In the genomic region with DNA sequence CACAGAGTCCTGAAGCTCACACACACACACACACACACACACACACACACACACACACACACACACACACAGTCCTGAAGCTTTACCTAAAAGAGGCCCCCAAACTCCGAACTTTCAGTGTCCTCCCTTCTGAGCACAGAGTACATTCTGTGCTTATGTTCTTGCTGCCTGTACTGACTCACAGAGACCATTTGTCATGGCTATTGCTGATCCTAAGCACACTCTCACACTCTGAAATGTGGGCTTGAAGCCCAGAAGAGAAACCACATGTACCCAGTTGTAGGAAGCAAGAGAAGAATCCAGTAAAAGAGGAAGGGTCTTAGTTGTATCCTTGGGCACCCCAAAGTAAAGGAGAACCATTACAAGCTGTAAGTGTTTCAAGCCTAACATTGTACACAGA, we compare ENCODE assay signal across 26 mouse cellular contexts. TPM values are rescaled to one million over a fixed set of nuclear protein-coding genes. Genes with fewer than 3 reads are reported as not detected.
A peak's percentile ranks its signal among the peaks of the same experiment; 100 is the strongest.
DNase-seq lines count a peak whose midpoint lies in the region; ATAC-seq and TF ChIP-seq lines count a peak whose summit lies in the region.
"Had no signal": no experiment of that assay in that cellular context is flagged by ENCODE, and none has a peak within 500 bp of the region (broad histone marks: within the 10 kb centered on the region; RNA-seq: fewer than 3 reads in every experiment).

No protein-coding gene starts in this region.

- no peaks in the 10 kb centered on the region for H3K79me2 ChIP-seq in MEL (ENCODE audit: control insufficient read depth, insufficient read depth, low read length, poor library complexity)

- ATAC-seq in stomach, postnatal 0 days (ENCODE audit: low FRiP score, low TSS enrichment) = peak; percentile 87; the same call in 1 of the 2 replicates
- no peak for ATAC-seq in midbrain, embryonic 14.5 days (ENCODE audit: low FRiP score, low TSS enrichment)
- no peak for ATAC-seq in liver, embryonic 11.5 days (replicated peaks; ENCODE audit: low FRiP score)
- ATAC-seq: forebrain, embryonic 15.5 days; intestine, embryonic 16.5 days; liver, embryonic 12.5 days; midbrain, embryonic 16.5 days had no signal

- TF ChIP-seq CTCF in MEL (IDR thresholded peaks at IDR 0.05 in 2 of 3, conservative IDR thresholded peaks at IDR 0.05 in 1 of 3; ENCODE audit: control insufficient read depth in 1 of 3, insufficient read depth in 1 of 3, low read depth in 2 of 3, low read length in 3 of 3, poor library complexity in 1 of 3, severe bottlenecking in 1 of 3) = no peak
- TF ChIP-seq CTCF in embryonic fibroblast, embryonic 13.5 days (IDR thresholded peaks at IDR 0.05; ENCODE audit: borderline replicate concordance, insufficient read depth, low read length) = no peak
- TF ChIP-seq CTCF in stomach, postnatal 0 days (IDR thresholded peaks at IDR 0.05; ENCODE audit: low read depth) = no peak

- no peaks in the 10 kb centered on the region for H3K36me3 ChIP-seq in MEL (ENCODE audit: control insufficient read depth in 1 of 2, insufficient read depth in 2 of 2, low read length in 2 of 2)
- H3K36me3 ChIP-seq in stomach, postnatal 0 days (ENCODE audit: control insufficient read depth, insufficient read depth, low read length) = no peaks in the 10 kb centered on the region
- H3K36me3 ChIP-seq in midbrain, embryonic 14.5 days (ENCODE audit: control insufficient read depth, insufficient read depth, low read length) = no peaks in the 10 kb centered on the region
- no peaks in the 10 kb centered on the region for H3K36me3 ChIP-seq in liver, embryonic 11.5 days (ENCODE audit: control insufficient read depth, insufficient read depth, low read length)
- H3K36me3 ChIP-seq: forebrain, embryonic 15.5 days; heart, embryonic 13.5 days; hindbrain, embryonic 13.5 days; limb, embryonic 12.5 days; liver, embryonic 12.5 days; stomach, embryonic 15.5 days had no signal

- no peaks in the 10 kb centered on the region; a peak in 1 of 4 replicates for H3K27me3 ChIP-seq in MEL (ENCODE audit: control insufficient read depth in 1 of 2, insufficient read depth in 2 of 2, low read length in 2 of 2)
- no peaks in the 10 kb centered on the region for H3K27me3 ChIP-seq in stomach, postnatal 0 days (ENCODE audit: control insufficient read depth, insufficient read depth, low read length)
- no peaks in the 10 kb centered on the region for H3K27me3 ChIP-seq in midbrain, embryonic 14.5 days (ENCODE audit: control insufficient read depth, insufficient read depth, low read length)
- no peaks in the 10 kb centered on the region; the same call in 1 of the 2 replicates for H3K27me3 ChIP-seq in liver, embryonic 11.5 days (replicated peaks; ENCODE audit: control insufficient read depth, insufficient read depth, low read length)
- H3K27me3 ChIP-seq: forebrain, embryonic 15.5 days; heart, embryonic 13.5 days; hindbrain, embryonic 13.5 days; limb, embryonic 12.5 days; liver, embryonic 12.5 days; stomach, embryonic 15.5 days had no signal

- TF ChIP-seq EP300 in MEL (IDR thresholded peaks at IDR 0.05; ENCODE audit: low read depth in 1 of 2, low read length in 2 of 2) = no peak
- TF ChIP-seq EP300 in stomach, postnatal 0 days (optimal IDR thresholded peaks at IDR 0.05) = no peak

- H3K4me2 ChIP-seq in stomach, postnatal 0 days (replicated peaks; ENCODE audit: low read depth) = no peak overlapping the region
- H3K4me2 ChIP-seq in midbrain, embryonic 14.5 days (ENCODE audit: low read length) = no peak overlapping the region
- no peak overlapping the region for H3K4me2 ChIP-seq in liver, embryonic 11.5 days
- H3K4me2 ChIP-seq: forebrain, embryonic 15.5 days; heart, embryonic 13.5 days; hindbrain, embryonic 13.5 days; limb, embryonic 12.5 days; liver, embryonic 12.5 days; stomach, embryonic 15.5 days had no signal

- no peak overlapping the region for H3K9ac ChIP-seq in MEL (ENCODE audit: control insufficient read depth, low read depth, low read length, poor library complexity, severe bottlenecking)
- no peak overlapping the region for H3K9ac ChIP-seq in stomach, postnatal 0 days (ENCODE audit: low read length)
- H3K9ac ChIP-seq in midbrain, embryonic 14.5 days (replicated peaks; ENCODE audit: low read length) = no peak overlapping the region
- no peak overlapping the region for H3K9ac ChIP-seq in liver, embryonic 11.5 days (ENCODE audit: low read depth, low read length)
- H3K9ac ChIP-seq: forebrain, embryonic 15.5 days; heart, embryonic 13.5 days; hindbrain, embryonic 13.5 days; limb, embryonic 12.5 days; liver, embryonic 12.5 days; stomach, embryonic 15.5 days had no signal

- intact Hi-C loops in heart, postnatal 36 days (cut with DNase I) = loop anchor here (5.0 kb wide), 1 partner anchor 150 kb away; no protein-coding TSS in a partner anchor

- H3K4me1 ChIP-seq in MEL (ENCODE audit: control insufficient read depth in 1 of 2, insufficient read depth in 2 of 2, low read length in 2 of 2) = no peaks in the 10 kb centered on the region
- no peaks in the 10 kb centered on the region; the same call in 1 of the 2 replicates for H3K4me1 ChIP-seq in embryonic fibroblast, embryonic 13.5 days (ENCODE audit: control insufficient read depth, insufficient read depth, low read length)
- no peaks in the 10 kb centered on the region for H3K4me1 ChIP-seq in stomach, postnatal 0 days (replicated peaks; ENCODE audit: control insufficient read depth, insufficient read depth)
- H3K4me1 ChIP-seq in midbrain, embryonic 14.5 days (ENCODE audit: control insufficient read depth, insufficient read depth, low read length) = no peaks in the 10 kb centered on the region
- no peaks in the 10 kb centered on the region for H3K4me1 ChIP-seq in liver, embryonic 11.5 days (replicated peaks; ENCODE audit: control insufficient read depth, insufficient read depth, low read length)
- H3K4me1 ChIP-seq: forebrain, embryonic 15.5 days; heart, embryonic 13.5 days; hindbrain, embryonic 13.5 days; limb, embryonic 12.5 days; liver, embryonic 12.5 days; stomach, embryonic 15.5 days had no signal

- no peak overlapping the region for H3K4me3 ChIP-seq in MEL (ENCODE audit: control insufficient read depth in 1 of 2, insufficient read depth in 1 of 2, low read depth in 2 of 2, low read length in 2 of 2)
- H3K4me3 ChIP-seq in embryonic fibroblast, embryonic 13.5 days (ENCODE audit: insufficient read depth, low read length) = no peak overlapping the region
- H3K4me3 ChIP-seq in stomach, postnatal 0 days (ENCODE audit: low read depth, low read length) = no peak overlapping the region
- no peak overlapping the region for H3K4me3 ChIP-seq in midbrain, embryonic 14.5 days (replicated peaks; ENCODE audit: low read depth, low read length)
- no peak overlapping the region for H3K4me3 ChIP-seq in liver, embryonic 11.5 days (ENCODE audit: low read depth, low read length)
- H3K4me3 ChIP-seq: forebrain, embryonic 15.5 days; heart, adult 2 months; heart, embryonic 13.5 days; hindbrain, embryonic 13.5 days; limb, embryonic 12.5 days; liver, embryonic 12.5 days; stomach, embryonic 15.5 days had no signal

- H3K9me3 ChIP-seq in MEL (replicated peaks; ENCODE audit: insufficient read depth, low read length) = no peaks in the 10 kb centered on the region
- no peaks in the 10 kb centered on the region for H3K9me3 ChIP-seq in stomach, postnatal 0 days (ENCODE audit: control insufficient read depth, low read length)
- no peaks in the 10 kb centered on the region for H3K9me3 ChIP-seq in midbrain, embryonic 14.5 days (ENCODE audit: control insufficient read depth, low read length)
- H3K9me3 ChIP-seq in liver, embryonic 11.5 days (ENCODE audit: control insufficient read depth, low read length) = no peaks in the 10 kb centered on the region
- H3K9me3 ChIP-seq: forebrain, embryonic 15.5 days; heart, embryonic 13.5 days; hindbrain, embryonic 13.5 days; limb, embryonic 12.5 days; liver, embryonic 12.5 days; stomach, embryonic 15.5 days had no signal

- DNase-seq in heart, adult 11 months = peak; percentile 81
- no peak for DNase-seq in heart, postnatal 36 days
- peak; percentile 11 for DNase-seq in MEL (ENCODE audit: low read depth, low spot score)
- DNase-seq in stomach, postnatal 0 days (ENCODE audit: low spot score) = no peak
- no peak for DNase-seq in midbrain, embryonic 14.5 days
- DNase-seq in liver, embryonic 11.5 days (ENCODE audit: low spot score) = no peak
- DNase-seq: adrenal gland, adult 8-10 months; cerebellum, adult 9-10 months; gastrocnemius, postnatal 10 days; heart, adult 2 months; heart, postnatal 14 days; kidney, adult 9 months; kidney, postnatal 14 days; layer of hippocampus, postnatal 36 days; lung, adult 2 months; lung, postnatal 36 days had no signal

- no peak for TF ChIP-seq POLR2A in MEL (IDR thresholded peaks at IDR 0.05; ENCODE audit: control insufficient read depth in 1 of 2, insufficient read depth in 1 of 2, low read depth in 1 of 2, low read length in 2 of 2, poor library complexity in 1 of 2)
- TF ChIP-seq POLR2A in embryonic fibroblast, embryonic 13.5 days (IDR thresholded peaks at IDR 0.05; ENCODE audit: low read depth, low read length) = no peak

- WGBS in stomach, postnatal 0 days = 48% methylated on average over 1 of the region's 1 CpGs
- 89% methylated on average over 1 of the region's 1 CpGs for WGBS in midbrain, embryonic 14.5 days
- 76% methylated on average over 1 of the region's 1 CpGs for WGBS in liver, embryonic 11.5 days

- no peak for TF ChIP-seq RAD21 in MEL (IDR thresholded peaks at IDR 0.05; ENCODE audit: low read depth, low read length)

- H3K27ac ChIP-seq in MEL (ENCODE audit: control insufficient read depth, low read depth, low read length) = no peak overlapping the region
- H3K27ac ChIP-seq in embryonic fibroblast, embryonic 13.5 days (ENCODE audit: insufficient read depth, low read length) = peak overlapping the region; percentile 61
- peak overlapping the region; percentile 53 for H3K27ac ChIP-seq in stomach, postnatal 0 days (replicated peaks)
- H3K27ac ChIP-seq in midbrain, embryonic 14.5 days (replicated peaks; ENCODE audit: low read depth, low read length) = no peak overlapping the region
- H3K27ac ChIP-seq in liver, embryonic 11.5 days (ENCODE audit: low read depth, low read length) = no peak overlapping the region
- H3K27ac ChIP-seq: forebrain, embryonic 15.5 days; heart, adult 2 months; heart, embryonic 13.5 days; hindbrain, embryonic 13.5 days; limb, embryonic 12.5 days; liver, embryonic 12.5 days; stomach, embryonic 15.5 days had no signal

RNA-seq across cellular contexts. Expression of a gene that starts 14.9 kb away (rescaled TPM):
- under 1 TPM; 0.42 to 0.51 TPM for total RNA-seq in heart, postnatal 36 days (2021)
- not detected in 2 replicates for total RNA-seq in MEL (2012; rRNA removed)
- polyA plus RNA-seq in MEL (2012; ENCODE audit: insufficient read depth in 1 of 2, insufficient read length in 2 of 2, low read depth in 1 of 2, low replicate concordance in 2 of 2, missing spikeins in 1 of 2) = not detected
- polyA plus RNA-seq in embryonic fibroblast, embryonic 13.5 days (2011; ENCODE audit: insufficient read length, low read depth, missing spikeins) = 3.4 and 3.5 TPM in 2 replicates
- polyA plus RNA-seq in stomach, postnatal 0 days (2015; fragmentation: Nextera tagmentation; extraction: Ambion mirVana) = 3.3 and 3.4 TPM in 2 replicates
- 1.2 TPM in 2 replicates for polyA plus RNA-seq in midbrain, embryonic 14.5 days (2014; fragmentation: Nextera tagmentation; extraction: Ambion mirVana)
- polyA plus RNA-seq in liver, embryonic 11.5 days (2014; fragmentation: Nextera tagmentation; extraction: Ambion mirVana) = 0.80 and 1.2 TPM in 2 replicates
- polyA plus RNA-seq: C2C12 had no signal

RNA-seq across cellular contexts. Expression of a gene that starts 58.5 kb away (rescaled TPM):
- total RNA-seq in heart, postnatal 36 days (2021) = not detected
- total RNA-seq in MEL (2012; rRNA removed) = not detected in 2 replicates
- polyA plus RNA-seq in MEL (2012; ENCODE audit: insufficient read depth in 1 of 2, insufficient read length in 2 of 2, low read depth in 1 of 2, low replicate concordance in 2 of 2, missing spikeins in 1 of 2) = not detected
- 1.4 TPM in 1 of 2 replicates, not detected in the other for polyA plus RNA-seq in embryonic fibroblast, embryonic 13.5 days (2011; ENCODE audit: insufficient read length, low read depth, missing spikeins)
- polyA plus RNA-seq in stomach, postnatal 0 days (2015; fragmentation: Nextera tagmentation; extraction: Ambion mirVana) = 1.1 and 1.2 TPM in 2 replicates
- 5.9 and 7.3 TPM in 2 replicates for polyA plus RNA-seq in midbrain, embryonic 14.5 days (2014; fragmentation: Nextera tagmentation; extraction: Ambion mirVana)
- 0.35 and 1.4 TPM in 2 replicates for polyA plus RNA-seq in liver, embryonic 11.5 days (2014; fragmentation: Nextera tagmentation; extraction: Ambion mirVana)
- total RNA-seq: gastrocnemius, postnatal 10 days; heart, adult 2 months; heart, postnatal 14 days had no signal
- polyA plus RNA-seq: heart, adult 2 months; liver, embryonic 12.5 days had no signal

Comparison
In these comparisons a context has a peak if more than half of its experiments do, and no peak if none do; other contexts are left out.
1. DNase-seq: peak in heart, adult 11 months (single experiment) and MEL (single experiment); none in heart, postnatal 36 days (0 of 2), stomach, postnatal 0 days (single experiment), midbrain, embryonic 14.5 days (single experiment) and liver, embryonic 11.5 days (single experiment).
2. H3K27ac ChIP-seq: peak in embryonic fibroblast, embryonic 13.5 days (single experiment) and stomach, postnatal 0 days (single experiment); none in MEL (single experiment), midbrain, embryonic 14.5 days (single experiment) and liver, embryonic 11.5 days (single experiment).